Mouse (Mus musculus): ENCODE measurements at regions not wholly inside any gene's neighbourhood (a gene's known extent, or its start where the extent isn't known, plus 50 kb on each side); places are given as distances from the start of the nearest gene placed in this dataset.

- TF ChIP-seq CTCF (IDR thresholded peaks at IDR 0.05; ENCODE audit: insufficient read depth, low read depth, low read length) (no peak), POLR2A (IDR thresholded peaks at IDR 0.05; ENCODE audit: insufficient read depth, low read depth, low read length) (no peak)
These were observed 74.3 kb upstream of the Dap start for GRCm38 (mm10) chr15:31149855-31150254.
